ENCODE assay signal across 27 mouse cellular contexts in genomic region chr11:67082188-67082587, GRCm38 (mm10). TPM values are rescaled to one million over a fixed set of nuclear protein-coding genes. Genes with fewer than 3 reads are reported as not detected.
"Had no signal": no experiment of that assay in that cellular context is flagged by ENCODE, and none has a peak within 500 bp of the region (broad histone marks: within the 10 kb centered on the region; RNA-seq: fewer than 3 reads in every experiment).

No protein-coding gene starts in this region.

- H3K27ac ChIP-seq: gastrocnemius, adult 2 months; heart, embryonic 13.5 days; heart, embryonic 15.5 days; hindbrain, embryonic 13.5 days; hindbrain, embryonic 15.5 days; hindbrain, postnatal 0 days; kidney, embryonic 15.5 days; kidney, postnatal 0 days; limb, embryonic 13.5 days; limb, embryonic 15.5 days; liver, embryonic 12.5 days had no signal

- DNase-seq: gastrocnemius, adult 2 months; gastrocnemius, postnatal 10 days; gastrocnemius, postnatal 25 days; heart, adult 18-20 months; heart, postnatal 14 days; heart, postnatal 36 days; kidney, adult 11 months; kidney, adult 2 months; kidney, adult 9 months; kidney, postnatal 14 days; kidney, postnatal 36 days; layer of hippocampus, adult 9-11 months; layer of hippocampus, postnatal 36 days; left cerebral cortex, postnatal 4 days had no signal

- H3K9me3 ChIP-seq: heart, embryonic 13.5 days; heart, embryonic 15.5 days; hindbrain, embryonic 13.5 days; hindbrain, embryonic 15.5 days; kidney, embryonic 15.5 days; limb, embryonic 13.5 days; limb, embryonic 15.5 days; liver, embryonic 12.5 days had no signal

- ATAC-seq: hindbrain, postnatal 0 days had no signal

- H3K4me2 ChIP-seq: hindbrain, embryonic 13.5 days; hindbrain, embryonic 15.5 days; limb, embryonic 15.5 days; liver, embryonic 12.5 days had no signal

- H3K36me3 ChIP-seq: heart, embryonic 13.5 days; heart, embryonic 15.5 days; hindbrain, embryonic 13.5 days; hindbrain, embryonic 15.5 days; kidney, embryonic 15.5 days; limb, embryonic 13.5 days; limb, embryonic 15.5 days; liver, embryonic 12.5 days had no signal

- H3K4me3 ChIP-seq: gastrocnemius, adult 2 months; heart, embryonic 13.5 days; heart, embryonic 15.5 days; hindbrain, embryonic 13.5 days; hindbrain, embryonic 15.5 days; kidney, embryonic 15.5 days; limb, embryonic 13.5 days; limb, embryonic 15.5 days; liver, embryonic 12.5 days had no signal

- H3K9ac ChIP-seq: heart, embryonic 13.5 days; heart, embryonic 15.5 days; hindbrain, embryonic 13.5 days; hindbrain, embryonic 15.5 days; kidney, embryonic 15.5 days; limb, embryonic 13.5 days; limb, embryonic 15.5 days; liver, embryonic 12.5 days had no signal

- H3K4me1 ChIP-seq: heart, embryonic 15.5 days; limb, embryonic 15.5 days had no signal

RNA-seq across cellular contexts. Expression of gene Myh3, which starts 4.1 kb away (rescaled TPM):
- total RNA-seq: granulocyte monocyte progenitor cell, adult 5-6 weeks; heart, postnatal 14 days; heart, postnatal 36 days; hematopoietic stem cell, adult 5-6 weeks; liver, adult 2 months had no signal
- polyA plus RNA-seq: liver, adult 2 months had no signal
